Mouse (Mus musculus): ENCODE measurements at regions not wholly inside any gene's neighbourhood (a gene's known extent, or its start where the extent isn't known, plus 50 kb on each side); places are given as distances from the start of the nearest gene placed in this dataset.

- DNase-seq (ENCODE audit: low spot score): no peak
Observed at GRCm38 (mm10) chr8:24284966-24285365, 440.7 kb downstream of the Adam3 start.

- DNase-seq (ENCODE audit: low spot score): no peak
Observed at GRCm38 (mm10) chr8:24283901-24284405, 441.7 kb downstream of the Adam3 start.

GRCm38 (mm10) chr8:24280296-24280695 lies 445.4 kb downstream of the Adam3 start:
- DNase-seq (ENCODE audit: low spot score): no peak

- no peak for DNase-seq (ENCODE audit: low spot score)
Observed at GRCm38 (mm10) chr8:24278391-24278790, 447.3 kb downstream of the Adam3 start.

- DNase-seq (ENCODE audit: low spot score): no peak
Observed at GRCm38 (mm10) chr8:24261359-24261758, 464.3 kb downstream of the Adam3 start.

- no peak for DNase-seq (ENCODE audit: low spot score)
Observed at GRCm38 (mm10) chr8:24258622-24259021, 467.0 kb downstream of the Adam3 start.

GRCm38 (mm10) chr8:24242211-24242610 lies 483.4 kb downstream of the Adam3 start:
- no peak for DNase-seq (ENCODE audit: low spot score)

GRCm38 (mm10) chr8:24240211-24240983 lies 485.3 kb downstream of the Adam3 start:
- DNase-seq (ENCODE audit: low spot score): no peak

GRCm38 (mm10) chr8:24234981-24235380 lies 490.7 kb downstream of the Adam3 start:
- DNase-seq (ENCODE audit: low spot score): no peak

- no peak for DNase-seq (ENCODE audit: low spot score)
Observed at GRCm38 (mm10) chr8:24228148-24228547, 497.5 kb downstream of the Adam3 start.

- no peak for DNase-seq (ENCODE audit: low spot score)
Observed at GRCm38 (mm10) chr8:24227331-24228072, 498.1 kb downstream of the Adam3 start.

- DNase-seq (ENCODE audit: low spot score): no peak
Observed at GRCm38 (mm10) chr8:24220222-24220621, 505.4 kb downstream of the Adam3 start.

- no peak for DNase-seq (ENCODE audit: low spot score)
Observed at GRCm38 (mm10) chr8:24216655-24217054, 509.0 kb downstream of the Adam3 start.

- DNase-seq (ENCODE audit: low spot score): no peak
Observed at GRCm38 (mm10) chr8:24215510-24216138, 510.0 kb downstream of the Adam3 start.

- no peak for DNase-seq (ENCODE audit: low spot score)
Observed at GRCm38 (mm10) chr8:24214315-24214714, 511.3 kb downstream of the Adam3 start.

GRCm38 (mm10) chr8:24212216-24213200 lies 513.1 kb downstream of the Adam3 start:
- no peak for DNase-seq (ENCODE audit: low spot score)

GRCm38 (mm10) chr8:24211091-24211490 lies 514.6 kb downstream of the Adam3 start:
- DNase-seq (ENCODE audit: low spot score): no peak
